In genomic region chr8:94783890-94784289, GRCm38 (mm10) we compare ENCODE assay signal across 23 mouse cellular contexts. TPM values are rescaled to one million over a fixed set of nuclear protein-coding genes. Genes with fewer than 3 reads are reported as not detected.
"Had no signal": no experiment of that assay in that cellular context is flagged by ENCODE, and none has a peak within 500 bp of the region (broad histone marks: within the 10 kb centered on the region; RNA-seq: fewer than 3 reads in every experiment).

No protein-coding gene starts in this region.

- H3K9me3 ChIP-seq: lung, embryonic 15.5 days; megakaryocyte, embryonic 14.5 days; midbrain, embryonic 13.5 days; midbrain, embryonic 15.5 days; neural tube, embryonic 12.5 days had no signal

- H3K27ac ChIP-seq: macrophage; midbrain, embryonic 13.5 days; midbrain, embryonic 15.5 days; neural tube, embryonic 12.5 days had no signal

- ATAC-seq: lung, postnatal 0 days; midbrain, embryonic 13.5 days; midbrain, embryonic 15.5 days had no signal

- H3K4me3 ChIP-seq: lung, embryonic 15.5 days; megakaryocyte, embryonic 14.5 days; midbrain, embryonic 13.5 days; midbrain, embryonic 15.5 days; neural tube, embryonic 12.5 days had no signal

- H3K9ac ChIP-seq: lung, embryonic 15.5 days; midbrain, embryonic 13.5 days; midbrain, embryonic 15.5 days; neural tube, embryonic 12.5 days had no signal

- H3K36me3 ChIP-seq: lung, embryonic 15.5 days; midbrain, embryonic 13.5 days; midbrain, embryonic 15.5 days; neural tube, embryonic 12.5 days had no signal

- H3K4me2 ChIP-seq: lung, embryonic 15.5 days; midbrain, embryonic 11.5 days; midbrain, embryonic 13.5 days; midbrain, embryonic 15.5 days; neural tube, embryonic 12.5 days had no signal

- DNase-seq: lung, adult 2 months; lung, postnatal 14 days; lung, postnatal 36 days; right cerebral cortex, postnatal 14 days; spleen, adult 18-20 months; thymus, adult 18-20 months; thymus, postnatal 14 days; thymus, postnatal 36 days had no signal

- H3K27me3 ChIP-seq: lung, embryonic 15.5 days; midbrain, embryonic 13.5 days; midbrain, embryonic 15.5 days; neural tube, embryonic 12.5 days had no signal

RNA-seq across cellular contexts. Expression of gene Cx3cl1, which starts 12.1 kb away (rescaled TPM):
- total RNA-seq: monocyte, adult 5-6 weeks; neutrophil, adult 5-6 weeks had no signal

RNA-seq across cellular contexts. Expression of gene Ccl17, which starts 26.4 kb away (rescaled TPM):
- total RNA-seq: monocyte, adult 5-6 weeks; neutrophil, adult 5-6 weeks had no signal
- polyA plus RNA-seq: macrophage; midbrain, embryonic 11.5 days; neural tube, embryonic 12.5 days; stomach, embryonic 14.5 days had no signal

RNA-seq across cellular contexts. Expression of gene Ccl22, which starts 38.5 kb away (rescaled TPM):
- total RNA-seq: megakaryocyte progenitor cell, adult 5-6 weeks; midbrain, postnatal 0 days; neutrophil, adult 5-6 weeks had no signal
- polyA plus RNA-seq: midbrain, embryonic 11.5 days; midbrain, embryonic 13.5 days; midbrain, postnatal 0 days; neural tube, embryonic 12.5 days; neural tube, embryonic 14.5 days; stomach, embryonic 14.5 days; stomach, embryonic 16.5 days had no signal
